In genomic region chr12:3385940-3386339, GRCm38 (mm10) we compare ENCODE assay signal across 10 mouse cellular contexts. TPM values are rescaled to one million over a fixed set of nuclear protein-coding genes. Genes with fewer than 3 reads are reported as not detected.
A peak's percentile ranks its signal among the peaks of the same experiment; 100 is the strongest.
DNase-seq lines count a peak whose midpoint lies in the region; ATAC-seq lines count a peak whose summit lies in the region.
"Had no signal": no experiment of that assay in that cellular context is flagged by ENCODE, and none has a peak within 500 bp of the region (broad histone marks: within the 10 kb centered on the region; RNA-seq: fewer than 3 reads in every experiment).

No protein-coding gene starts in this region.

- H3K27me3 ChIP-seq in forebrain, embryonic 13.5 days, result no peaks in the 10 kb centered on the region
- no peaks in the 10 kb centered on the region for H3K27me3 ChIP-seq in forebrain, embryonic 10.5 days (ENCODE audit: poor library complexity, severe bottlenecking)
- H3K27me3 ChIP-seq in embryonic facial prominence, embryonic 14.5 days (replicated peaks; ENCODE audit: control insufficient read depth, insufficient read depth, low read length), result no peaks in the 10 kb centered on the region
- no peaks in the 10 kb centered on the region for H3K27me3 ChIP-seq in midbrain, embryonic 15.5 days (replicated peaks)

- no peak overlapping the region for H3K4me3 ChIP-seq in forebrain, embryonic 13.5 days
- no peak overlapping the region for H3K4me3 ChIP-seq in forebrain, embryonic 10.5 days
- H3K4me3 ChIP-seq in embryonic facial prominence, embryonic 14.5 days (ENCODE audit: low read depth, low read length), result no peak overlapping the region
- no peak overlapping the region for H3K4me3 ChIP-seq in midbrain, embryonic 15.5 days
- H3K4me3 ChIP-seq: myocyte had no signal

- 47% methylated on average over 10 of the region's 10 CpGs for WGBS in forebrain, embryonic 13.5 days
- 77% methylated on average over 10 of the region's 10 CpGs for WGBS in forebrain, embryonic 10.5 days
- 63% methylated on average over 10 of the region's 10 CpGs for WGBS in embryonic facial prominence, embryonic 14.5 days
- WGBS in midbrain, embryonic 15.5 days, result 50% methylated on average over 10 of the region's 10 CpGs

- peak overlapping the region; percentile 54 for H3K27ac ChIP-seq in forebrain, embryonic 13.5 days
- H3K27ac ChIP-seq in forebrain, embryonic 10.5 days, result no peak overlapping the region
- H3K27ac ChIP-seq in embryonic facial prominence, embryonic 14.5 days (replicated peaks; ENCODE audit: low read depth, low read length), result no peak overlapping the region
- peak overlapping the region; percentile 51 for H3K27ac ChIP-seq in midbrain, embryonic 15.5 days

- H3K9ac ChIP-seq in forebrain, embryonic 13.5 days, result peak overlapping the region; percentile 26; the same call in 1 of the 2 replicates
- H3K9ac ChIP-seq in embryonic facial prominence, embryonic 14.5 days (ENCODE audit: low read depth, low read length), result no peak overlapping the region
- no peak overlapping the region for H3K9ac ChIP-seq in midbrain, embryonic 15.5 days

- H3K9me3 ChIP-seq in forebrain, embryonic 13.5 days (replicated peaks), result no peaks in the 10 kb centered on the region
- H3K9me3 ChIP-seq in forebrain, embryonic 10.5 days, result no peaks in the 10 kb centered on the region
- no peaks in the 10 kb centered on the region for H3K9me3 ChIP-seq in embryonic facial prominence, embryonic 14.5 days (ENCODE audit: control insufficient read depth, low read length)
- H3K9me3 ChIP-seq in midbrain, embryonic 15.5 days, result no peaks in the 10 kb centered on the region

- ATAC-seq in forebrain, embryonic 13.5 days, result no peak; the same call in 1 of the 2 replicates
- ATAC-seq in embryonic facial prominence, embryonic 14.5 days (ENCODE audit: low read depth), result 0 out of 2 replicates have a peak, but pooled peaks have one; percentile 19
- ATAC-seq in midbrain, embryonic 15.5 days (replicated peaks), result no peak; the same call in 1 of the 2 replicates

- intact Hi-C loops in left cerebral cortex, postnatal 25 days (cut with DNase I), result no loop called here
- intact Hi-C loops in left cerebral cortex, postnatal 4 days (cut with DNase I), result no loop called here

- H3K4me2 ChIP-seq in forebrain, embryonic 13.5 days, result 0 out of 2 replicates have a peak overlapping the region, but pooled peaks have one; percentile 10
- no peak overlapping the region for H3K4me2 ChIP-seq in embryonic facial prominence, embryonic 14.5 days (ENCODE audit: low read depth, low read length)
- H3K4me2 ChIP-seq in midbrain, embryonic 15.5 days, result no peak overlapping the region

- peaks cover 15% of the 10 kb centered on the region for H3K4me1 ChIP-seq in forebrain, embryonic 13.5 days
- peaks cover 9% of the 10 kb centered on the region for H3K4me1 ChIP-seq in forebrain, embryonic 10.5 days
- H3K4me1 ChIP-seq in embryonic facial prominence, embryonic 14.5 days (ENCODE audit: control insufficient read depth, insufficient read depth, low read length), result no peaks in the 10 kb centered on the region
- H3K4me1 ChIP-seq in midbrain, embryonic 15.5 days, result peaks cover 13% of the 10 kb centered on the region

- H3K36me3 ChIP-seq in forebrain, embryonic 13.5 days (ENCODE audit: poor library complexity, severe bottlenecking), result peaks cover 75% of the 10 kb centered on the region
- peaks cover 70% of the 10 kb centered on the region for H3K36me3 ChIP-seq in forebrain, embryonic 10.5 days (replicated peaks)
- H3K36me3 ChIP-seq in embryonic facial prominence, embryonic 14.5 days (ENCODE audit: control insufficient read depth, insufficient read depth, low read length), result peaks cover 48% of the 10 kb centered on the region
- H3K36me3 ChIP-seq in midbrain, embryonic 15.5 days (replicated peaks), result peaks cover 51% of the 10 kb centered on the region

- DNase-seq in forebrain, embryonic 10.5 days (ENCODE audit: extremely low spot score, low spot score), result no peak
- peak; percentile 39 to 64 for DNase-seq in left cerebral cortex, postnatal 25 days (ENCODE audit: low spot score in 2 of 2)
- DNase-seq in left cerebral cortex, postnatal 4 days, result no peak
- no peak for DNase-seq in embryonic facial prominence, embryonic 14.5 days (ENCODE audit: low spot score)
- DNase-seq in frontal cortex, postnatal 14 days (ENCODE audit: low spot score in 2 of 2), result no peak
- DNase-seq: embryo, embryonic 11 days; kidney, adult 8-10 months had no signal

RNA-seq across cellular contexts. Expression of gene Kif3c, which starts 21.0 kb away (rescaled TPM):
- polyA plus RNA-seq in forebrain, embryonic 13.5 days (2015; fragmentation: Nextera tagmentation; extraction: Ambion mirVana), result 64.2 and 70.4 TPM in 2 replicates
- 15.0 and 15.1 TPM in 2 replicates for polyA plus RNA-seq in forebrain, embryonic 10.5 days (2016; fragmentation: Nextera tagmentation; extraction: Ambion mirVana)
- total RNA-seq in left cerebral cortex, postnatal 25 days (2021), result 100 to 1,000 TPM; 191 to 192 TPM
- total RNA-seq in left cerebral cortex, postnatal 4 days (2021), result 100 to 1,000 TPM; 204 to 210 TPM
- polyA plus RNA-seq in embryonic facial prominence, embryonic 14.5 days (2014; fragmentation: Nextera tagmentation; extraction: Ambion mirVana), result 11.1 and 13.4 TPM in 2 replicates
- 94.9 and 95.6 TPM in 2 replicates for polyA plus RNA-seq in midbrain, embryonic 15.5 days (2015; fragmentation: Nextera tagmentation; extraction: Ambion mirVana)

RNA-seq across cellular contexts. Expression of gene Asxl2, which starts 40.7 kb away (rescaled TPM):
- polyA plus RNA-seq in forebrain, embryonic 13.5 days (2015; fragmentation: Nextera tagmentation; extraction: Ambion mirVana), result 17.0 and 18.1 TPM in 2 replicates
- 16.4 and 17.7 TPM in 2 replicates for polyA plus RNA-seq in forebrain, embryonic 10.5 days (2016; fragmentation: Nextera tagmentation; extraction: Ambion mirVana)
- 10 to 100 TPM; 26.2 to 28.8 TPM for total RNA-seq in left cerebral cortex, postnatal 25 days (2021)
- 10 to 100 TPM; 26.1 to 26.7 TPM for total RNA-seq in left cerebral cortex, postnatal 4 days (2021)
- 13.4 and 13.7 TPM in 2 replicates for polyA plus RNA-seq in embryonic facial prominence, embryonic 14.5 days (2014; fragmentation: Nextera tagmentation; extraction: Ambion mirVana)
- 13.9 and 16.8 TPM in 2 replicates for polyA plus RNA-seq in midbrain, embryonic 15.5 days (2015; fragmentation: Nextera tagmentation; extraction: Ambion mirVana)

Comparison
In these comparisons a context has a peak if more than half of its experiments do, and no peak if none do; other contexts are left out.
1. H3K27ac ChIP-seq: peak in forebrain, embryonic 13.5 days (single experiment) and midbrain, embryonic 15.5 days (single experiment); none in forebrain, embryonic 10.5 days (single experiment) and embryonic facial prominence, embryonic 14.5 days (single experiment).
2. DNase-seq: peak in left cerebral cortex, postnatal 25 days (2 of 2); none in forebrain, embryonic 10.5 days (single experiment), left cerebral cortex, postnatal 4 days (single experiment), embryonic facial prominence, embryonic 14.5 days (single experiment) and frontal cortex, postnatal 14 days (0 of 2).